Mouse (Mus musculus) brain, embryonic 14.5 days (tissue): Measurements from ENCODE around the gene Trim14. TPM values are rescaled to one million over a fixed set of nuclear protein-coding genes. Genes with fewer than 3 reads are reported as not detected.

Experiments
- DNase-seq: peaks from one replicate; pipeline ENCODE4 v3.0.0-alpha.2; 2011; ENCODE audit warnings: low read depth
- CTCF ChIP-seq: fragments of 200-500 bp; IDR thresholded peaks from 2 replicates; pipeline ENCODE4 v1.5.1; 2012; ENCODE audit warnings: inconsistent platforms, mild to moderate bottlenecking, moderate library complexity, borderline replicate concordance; ENCODE audit not compliant: insufficient read depth, insufficient read length; ENCODE audit errors: extremely low read depth
- POLR2A ChIP-seq: fragments of 200-500 bp; IDR thresholded peaks from 2 replicates; pipeline ENCODE4 v1.6.1; 2012; ENCODE audit warnings: mild to moderate bottlenecking, inconsistent platforms, borderline replicate concordance; ENCODE audit not compliant: poor library complexity, insufficient read depth, insufficient read length, severe bottlenecking; ENCODE audit errors: extremely low read depth
- polyA plus RNA-seq: library from polyadenylated mRNA; depleted of rRNA; stranded (reverse); fragments of >200 nt; gene quantifications from 2 replicates; pipeline ENCODE4 v1.2.3, GENCODE M21; 2012

Gene Trim14
- polyA plus RNA-seq, 1 experiment = 0.82 TPM

DNA sequence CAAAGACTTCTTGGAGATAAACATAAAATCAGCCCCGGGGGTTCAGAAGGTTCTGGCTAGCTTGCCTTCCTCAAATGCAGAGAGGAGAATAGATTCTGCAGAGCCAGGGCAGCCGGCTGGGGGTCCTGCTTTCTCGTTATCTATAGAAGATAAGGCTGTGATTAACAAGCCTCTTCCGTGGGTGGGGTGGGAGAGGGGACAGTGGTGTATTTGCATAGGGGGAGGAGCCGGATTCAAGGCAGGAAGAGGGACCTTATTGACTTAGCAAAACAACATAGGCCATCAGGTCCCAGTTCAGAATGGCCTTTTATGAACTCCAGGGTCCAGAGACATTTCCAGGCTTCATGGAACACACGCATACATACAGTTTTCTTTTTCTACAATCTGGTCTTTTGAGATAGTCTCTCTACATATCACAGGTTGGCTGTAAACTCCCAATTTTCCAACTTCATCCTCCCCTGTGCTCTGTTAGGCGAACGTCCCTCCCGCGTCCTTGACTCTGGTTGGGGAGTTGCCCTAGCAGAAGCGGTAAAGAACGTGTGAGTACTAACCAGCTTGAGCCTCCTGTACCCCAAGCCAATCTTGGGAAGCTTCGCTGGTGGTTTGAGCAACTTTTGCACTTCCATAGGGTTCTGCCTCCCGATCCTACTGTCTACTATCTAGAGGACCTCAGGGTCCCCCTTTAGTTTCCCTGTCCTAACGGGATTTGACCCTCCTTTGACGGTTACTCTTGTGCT, 679 bp downstream of the Trim14 start:
- no peak for DNase-seq
- TF ChIP-seq POLR2A = no peak
- TF ChIP-seq CTCF = no peak

DNA sequence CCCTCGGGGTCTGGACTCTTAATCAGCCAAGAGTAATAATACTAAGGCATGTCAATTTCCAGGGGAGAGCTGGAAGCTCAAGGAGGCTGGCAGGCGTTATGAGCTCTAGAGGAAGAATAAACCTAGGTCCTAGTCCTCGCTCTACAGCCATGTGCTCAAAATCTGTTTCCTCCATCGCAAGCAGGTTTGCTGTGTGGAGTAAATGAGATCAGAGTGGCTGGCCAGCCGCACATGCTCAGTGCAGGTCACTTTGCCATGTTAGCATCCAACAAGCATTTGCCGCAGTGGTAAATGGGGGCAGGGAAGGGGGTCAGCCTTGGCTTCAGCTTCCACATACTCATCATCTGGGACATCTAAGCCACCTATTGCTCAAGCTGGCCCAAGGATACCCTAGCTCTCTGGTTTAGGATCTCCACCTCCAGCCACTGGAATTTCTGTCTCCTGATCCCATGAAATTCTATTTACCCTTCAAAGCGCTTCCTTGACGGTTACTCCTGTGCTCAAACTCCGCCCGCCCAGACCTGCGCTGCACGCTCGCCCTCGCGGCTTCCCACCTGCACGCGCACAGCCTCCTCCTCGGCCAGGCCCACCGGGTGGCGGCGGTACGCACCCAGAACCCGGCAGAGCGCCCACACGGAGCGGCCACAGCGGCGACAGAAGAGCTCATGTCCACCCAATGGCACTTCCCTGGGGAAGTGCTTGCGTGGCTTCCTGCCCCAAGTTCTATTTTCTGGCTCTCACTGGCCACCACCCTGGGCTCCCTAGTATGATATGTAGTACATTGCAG, 1.8 kb downstream of the Trim14 start:
- no peak for DNase-seq
- TF ChIP-seq CTCF = no peak
- no peak for TF ChIP-seq POLR2A

DNA sequence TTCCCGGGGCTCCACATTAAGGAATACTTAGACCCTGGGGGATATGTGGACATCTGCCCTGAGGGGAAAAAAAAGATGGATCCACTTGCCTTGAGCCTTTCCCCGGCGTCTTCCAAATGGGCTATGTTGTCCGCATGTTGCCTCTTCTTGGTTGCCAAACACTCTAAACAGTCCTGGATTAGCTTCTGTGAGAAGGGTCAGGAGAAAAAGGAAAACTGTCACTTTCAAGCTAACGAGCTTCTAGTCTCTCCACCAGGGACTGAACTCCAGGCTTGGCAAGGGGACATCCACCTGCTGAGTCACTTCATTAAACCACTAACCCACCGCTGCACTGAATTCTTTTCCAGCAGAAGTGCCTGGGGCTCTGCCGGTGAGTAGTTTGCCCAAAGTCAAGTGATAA, 3.0 kb downstream of the Trim14 start:
- DNase-seq = no peak
- TF ChIP-seq CTCF (no peak), POLR2A (no peak)

DNA sequence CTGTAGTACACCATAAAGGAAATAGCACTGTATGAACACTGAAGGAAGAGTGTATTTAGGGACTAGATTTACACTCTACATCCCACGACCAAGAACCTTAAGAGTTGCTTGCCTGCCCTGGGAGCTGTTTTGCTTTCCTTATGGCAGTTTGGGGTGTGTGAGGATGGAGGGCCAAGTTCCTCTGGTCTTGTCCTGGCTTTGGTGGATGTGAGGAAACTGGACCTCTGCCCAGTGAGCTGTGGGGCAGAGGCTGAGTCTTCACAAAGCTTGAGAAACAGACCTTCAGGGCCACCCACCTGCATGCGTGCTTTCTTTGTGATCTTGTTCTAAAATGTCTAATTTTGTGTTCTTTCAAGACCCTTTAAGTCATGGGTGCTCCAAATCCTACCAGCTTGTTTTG, 3.4 kb downstream of the Trim14 start:
- TF ChIP-seq CTCF = no peak
- TF ChIP-seq POLR2A = no peak
- DNase-seq = no peak

DNA sequence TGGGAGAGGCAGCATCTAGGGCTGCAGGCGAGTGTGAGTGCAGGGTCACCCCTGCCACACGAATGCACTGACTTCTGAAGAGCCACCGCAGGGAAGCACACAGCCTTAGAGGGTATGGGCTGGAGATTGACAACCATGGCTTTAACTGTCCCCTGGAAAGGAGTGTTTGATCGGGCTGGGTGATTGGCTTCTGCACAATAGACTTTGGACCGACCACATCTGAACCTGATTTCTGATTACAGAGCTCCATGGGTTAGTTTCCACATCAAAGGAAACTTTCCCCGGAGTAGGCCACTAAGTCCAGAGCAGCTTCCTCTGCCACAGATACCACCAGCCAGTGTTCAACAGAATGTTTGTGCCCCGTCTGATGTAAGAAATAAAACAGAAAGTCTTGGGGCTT, 6.2 kb downstream of the Trim14 start:
- TF ChIP-seq POLR2A = no peak
- no peak for TF ChIP-seq CTCF
- DNase-seq = no peak

DNA sequence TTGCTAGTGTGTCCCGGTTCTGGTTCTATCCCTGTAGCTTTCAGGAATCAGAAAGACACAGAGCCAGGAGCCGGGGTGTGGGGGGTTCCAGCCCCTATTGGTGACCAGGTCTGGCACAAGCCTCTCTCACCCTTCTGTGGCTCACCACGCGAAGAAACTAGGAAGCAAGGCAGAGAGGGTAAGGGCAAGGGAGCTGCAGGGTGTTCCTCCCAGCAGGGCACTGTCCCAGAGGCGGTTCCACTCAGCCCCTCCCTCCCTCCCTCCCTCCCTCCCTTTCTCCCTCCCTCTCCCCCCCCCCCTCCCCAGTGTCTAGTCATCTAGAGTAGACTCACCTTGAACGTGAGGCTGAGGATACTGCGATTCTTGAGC, 8.4 kb downstream of the Trim14 start:
- no peak for TF ChIP-seq POLR2A
- no peak for TF ChIP-seq CTCF
- no peak for DNase-seq

DNA sequence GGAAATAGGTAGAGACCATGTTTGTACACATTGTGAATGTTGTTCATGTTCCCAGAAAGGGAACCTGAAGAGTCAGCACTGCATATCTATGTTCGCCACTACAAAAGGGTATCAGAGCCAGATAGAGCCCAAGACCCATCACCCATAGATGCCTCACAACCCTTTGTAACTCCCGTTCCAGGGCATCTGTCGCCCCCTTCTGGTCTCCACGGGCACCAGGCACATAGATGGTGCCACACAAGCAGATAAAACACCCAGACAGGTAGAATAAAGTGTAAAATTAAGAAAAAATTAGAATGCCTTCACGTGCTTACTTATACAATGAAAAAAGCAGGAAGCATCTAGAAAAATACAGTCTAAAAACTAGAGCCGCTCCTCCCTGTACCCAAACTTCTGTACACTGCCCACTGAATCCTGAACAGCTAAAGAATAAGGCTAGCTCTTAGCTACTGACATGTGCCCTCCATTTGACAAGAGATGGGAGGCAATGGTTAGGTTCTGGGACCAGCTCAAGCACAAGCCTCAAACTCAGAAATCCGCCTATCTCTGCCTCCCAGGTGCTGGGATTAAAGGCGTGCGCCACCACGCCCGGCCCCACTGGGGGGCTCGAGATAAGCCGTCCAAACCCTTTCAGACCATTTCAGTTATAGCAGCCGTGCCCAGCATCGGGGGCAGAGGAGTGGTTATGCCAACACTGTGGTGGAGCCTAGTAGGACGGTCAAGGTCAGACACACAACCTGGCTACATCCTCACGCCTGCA, 9.0 kb downstream of the Trim14 start:
- no peak for TF ChIP-seq POLR2A
- peak; percentile 38; the same call in 1 of the 2 replicates for TF ChIP-seq CTCF
- DNase-seq = no peak

DNA sequence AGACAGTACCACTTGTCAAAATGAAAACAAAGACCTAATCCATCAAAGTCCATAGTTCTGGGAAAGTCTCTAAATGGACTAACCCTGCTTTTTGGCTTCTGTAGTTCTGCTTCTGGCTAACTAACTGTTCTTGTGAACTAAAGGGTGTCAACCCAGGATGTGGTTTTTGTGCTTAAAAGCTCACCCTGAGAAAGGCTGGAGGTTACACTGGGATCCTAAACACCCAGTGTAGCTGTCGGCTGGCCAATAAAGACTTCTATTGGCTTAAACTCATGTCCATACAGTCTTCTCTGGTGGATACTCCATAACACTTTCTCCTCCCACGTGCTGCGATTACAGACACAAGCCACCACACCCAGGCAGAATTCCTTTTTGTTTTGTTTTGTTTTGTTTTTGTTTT, 9.7 kb downstream of the Trim14 start:
- no peak for TF ChIP-seq POLR2A
- no peak for DNase-seq

DNA sequence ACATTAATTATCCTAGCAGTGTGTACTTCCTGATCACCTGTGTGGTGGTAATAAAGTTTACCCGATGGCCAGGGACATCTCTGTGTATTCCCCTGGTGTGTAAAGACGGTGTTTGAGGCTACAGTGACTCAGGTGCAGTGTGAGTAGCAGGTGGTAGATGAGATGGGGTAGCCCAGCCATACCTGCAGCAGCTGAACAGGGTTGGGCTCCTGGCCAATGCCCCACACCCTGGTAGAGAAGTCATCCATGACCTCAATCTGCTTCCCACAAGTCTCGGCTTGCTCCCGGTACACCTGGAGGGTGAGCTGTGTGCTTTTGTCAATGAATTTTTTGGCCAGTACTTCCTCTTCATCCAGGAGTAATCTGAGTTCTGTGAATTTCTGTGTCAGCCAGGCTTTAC, 12.6 kb downstream of the Trim14 start:
- TF ChIP-seq POLR2A (no peak), CTCF (no peak)
- DNase-seq = no peak

DNA sequence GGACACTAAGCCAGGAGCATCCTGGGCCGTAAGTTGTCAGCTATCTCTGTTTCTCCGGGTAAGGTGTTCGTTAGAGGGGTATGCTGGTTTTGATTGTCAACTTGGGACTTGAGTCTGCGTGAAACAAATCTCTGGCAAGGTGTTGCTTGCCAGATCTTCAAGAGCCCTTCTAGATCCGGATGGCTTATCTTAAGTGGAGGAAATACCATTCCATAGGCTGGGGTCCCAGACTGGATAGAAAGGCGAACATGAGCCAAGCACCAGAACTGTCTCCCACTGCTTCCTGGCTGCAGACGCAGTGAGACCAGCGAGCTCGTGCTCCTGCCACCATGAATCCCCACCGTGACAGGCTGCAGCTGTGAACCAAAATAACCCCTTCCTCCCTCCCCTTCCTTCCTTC, 14.5 kb downstream of the Trim14 start:
- no peak for DNase-seq
- TF ChIP-seq CTCF (no peak), POLR2A (no peak)

DNA sequence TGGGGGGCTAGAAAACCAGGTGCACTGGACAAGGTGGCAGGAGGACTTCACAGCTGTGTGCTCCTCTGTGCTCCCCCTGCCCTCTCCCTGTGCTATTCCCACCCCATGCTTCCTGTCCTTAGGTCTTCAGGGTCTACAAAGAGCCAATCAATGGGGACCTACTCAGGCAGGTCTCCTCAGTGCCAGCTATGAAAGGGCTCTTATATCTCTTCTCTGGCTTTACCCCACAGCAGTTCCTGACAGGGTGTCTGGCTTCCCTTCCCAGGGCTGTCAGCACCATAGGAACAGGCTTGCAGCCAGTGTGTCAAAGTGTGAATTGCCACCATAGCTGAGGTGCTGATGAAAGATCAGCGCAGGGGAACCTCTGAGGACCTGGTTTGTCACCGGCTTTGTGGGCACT, 15.4 kb downstream of the Trim14 start:
- DNase-seq = no peak
- TF ChIP-seq POLR2A (no peak), CTCF (no peak)
